ENCODE assay signal across 25 mouse cellular contexts in the genomic region with DNA sequence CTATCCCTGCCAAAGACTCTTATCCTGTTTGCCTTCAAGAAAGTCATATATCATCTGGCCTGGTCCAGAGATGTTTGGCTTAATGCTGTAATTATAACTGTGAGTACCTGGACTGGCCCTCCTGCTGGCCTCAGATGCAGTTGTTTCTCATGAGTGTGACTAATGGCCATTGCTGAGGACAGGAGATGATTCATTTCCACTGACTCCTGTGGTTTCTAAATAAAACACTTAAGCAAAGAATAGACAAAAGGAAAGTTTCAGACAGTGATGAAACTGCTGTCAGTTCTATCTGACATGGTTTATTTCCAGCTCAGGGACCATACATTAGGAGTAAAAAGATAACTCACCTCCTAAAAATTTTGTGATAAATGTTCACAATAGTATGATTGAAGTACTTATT.
A peak's percentile ranks its signal among the peaks of the same experiment; 100 is the strongest.
DNase-seq lines count a peak whose midpoint lies in the region; ATAC-seq and TF ChIP-seq lines count a peak whose summit lies in the region.
"Had no signal": no experiment of that assay in that cellular context is flagged by ENCODE, and none has a peak within 500 bp of the region (broad histone marks: within the 10 kb centered on the region; RNA-seq: fewer than 3 reads in every experiment).

No protein-coding gene starts in this region.

- no peak overlapping the region for H3K4me3 ChIP-seq in thymus, adult 2 months (ENCODE audit: control insufficient read depth, insufficient read depth, low read length)
- H3K4me3 ChIP-seq: heart, adult 2 months; heart, embryonic 13.5 days; limb, embryonic 10.5 days; limb, embryonic 15.5 days; liver, embryonic 13.5 days; midbrain, embryonic 12.5 days; neural tube, embryonic 13.5 days had no signal

- H3K36me3 ChIP-seq in thymus, adult 2 months (ENCODE audit: control insufficient read depth, insufficient read depth, low read length): no peaks in the 10 kb centered on the region
- H3K36me3 ChIP-seq: heart, embryonic 13.5 days; limb, embryonic 10.5 days; limb, embryonic 15.5 days; liver, embryonic 13.5 days; midbrain, embryonic 12.5 days; neural tube, embryonic 13.5 days had no signal

- no peak overlapping the region for H3K27ac ChIP-seq in thymus, adult 2 months (ENCODE audit: control insufficient read depth, insufficient read depth, low read length)
- H3K27ac ChIP-seq: heart, adult 2 months; heart, embryonic 13.5 days; hindbrain, embryonic 14.5 days; limb, embryonic 10.5 days; limb, embryonic 15.5 days; liver, embryonic 13.5 days; midbrain, embryonic 12.5 days; neural tube, embryonic 13.5 days had no signal

- H3K4me1 ChIP-seq in thymus, adult 2 months (replicated peaks; ENCODE audit: control insufficient read depth, insufficient read depth, low read length): no peaks in the 10 kb centered on the region
- H3K4me1 ChIP-seq: heart, embryonic 13.5 days; limb, embryonic 10.5 days; limb, embryonic 15.5 days; liver, embryonic 13.5 days; midbrain, embryonic 12.5 days; neural tube, embryonic 13.5 days had no signal

- peak; percentile 14 for DNase-seq in embryo, embryonic 10 days (ENCODE audit: low spot score)
- no peak for DNase-seq in embryo, embryonic 9.5 days (ENCODE audit: extremely low spot score)
- DNase-seq in NIH3T3 (ENCODE audit: low read depth): peak; percentile 51
- DNase-seq in thymus, adult 2 months: no peak
- no peak for DNase-seq in right cerebral cortex, postnatal 14 days
- DNase-seq: cerebellum, adult 11-12 months; cerebellum, adult 9-11 months; gastrocnemius, postnatal 25 days; heart, adult 2 months; heart, postnatal 10 days; kidney, adult 9 months; kidney, postnatal 10 days; liver, embryonic 13.5 days; lung, adult 18-20 months; lung, postnatal 10 days had no signal

- no peak for TF ChIP-seq CTCF in thymus, adult 2 months (IDR thresholded peaks at IDR 0.05; ENCODE audit: borderline replicate concordance, control insufficient read depth, extremely low read depth, insufficient read depth, low read length, poor library complexity)

- peak; percentile 23; the same call in 1 of the 2 replicates for ATAC-seq in granulocyte monocyte progenitor cell, adult 5-6 weeks (replicated peaks; ENCODE audit: poor library complexity, severe bottlenecking)
- no peak for ATAC-seq in erythroblast, adult 5-6 weeks (replicated peaks; ENCODE audit: low FRiP score, poor library complexity, severe bottlenecking)
- ATAC-seq: forebrain, embryonic 14.5 days; intestine, postnatal 0 days had no signal

- no peak for TF ChIP-seq POLR2A in thymus, adult 2 months (IDR thresholded peaks at IDR 0.05; ENCODE audit: control insufficient read depth, extremely low read depth, insufficient read depth, low read length, poor library complexity)

- no peaks in the 10 kb centered on the region for H3K27me3 ChIP-seq in thymus, adult 2 months (ENCODE audit: control insufficient read depth, insufficient read depth, low read length)
- H3K27me3 ChIP-seq: heart, embryonic 13.5 days; limb, embryonic 15.5 days; liver, embryonic 13.5 days; midbrain, embryonic 12.5 days; neural tube, embryonic 13.5 days had no signal

Comparison
In these comparisons a context has a peak if more than half of its experiments do, and no peak if none do; other contexts are left out.
1. DNase-seq: peak in embryo, embryonic 10 days (single experiment) and NIH3T3 (single experiment); none in embryo, embryonic 9.5 days (single experiment), thymus, adult 2 months (single experiment) and right cerebral cortex, postnatal 14 days (single experiment).